Mouse (Mus musculus) testis, adult 2 months (tissue): Measurements from ENCODE around the gene Nbea. TPM values are rescaled to one million over a fixed set of nuclear protein-coding genes. Genes with fewer than 3 reads are reported as not detected.

Experiments
- H3K27ac ChIP-seq: fragments of 200-500 bp; 2 replicates; pipeline ENCODE4 v1.5.1; 2012; ENCODE audit warnings: low read depth, low read length; ENCODE audit not compliant: control insufficient read depth, insufficient read depth
- H3K27me3 ChIP-seq: fragments of 200-500 bp; 2 replicates; pipeline ENCODE4 v1.6.1; 2012; ENCODE audit warnings: mild to moderate bottlenecking, low read length, moderate library complexity; ENCODE audit not compliant: control insufficient read depth, insufficient read depth
- H3K36me3 ChIP-seq: fragments of 200-500 bp; 2 replicates; pipeline ENCODE4 v1.6.1; 2012; ENCODE audit warnings: mild to moderate bottlenecking, low read length; ENCODE audit not compliant: control insufficient read depth, insufficient read depth
- H3K4me1 ChIP-seq: fragments of 200-500 bp; 2 replicates; pipeline ENCODE4 v1.6.1; 2012; ENCODE audit warnings: low read length; ENCODE audit not compliant: control insufficient read depth, insufficient read depth
- H3K4me3 ChIP-seq: fragments of 200-500 bp; 2 replicates; pipeline ENCODE4 v1.5.1; 2012; ENCODE audit warnings: low read depth, mild to moderate bottlenecking, low read length, moderate library complexity, mixed read lengths; ENCODE audit not compliant: control insufficient read depth
- CTCF ChIP-seq: fragments of 200-500 bp; IDR thresholded peaks from 2 replicates; pipeline ENCODE4 v1.5.1; 2012; ENCODE audit warnings: low read depth, mild to moderate bottlenecking, inconsistent platforms, low read length, moderate library complexity; ENCODE audit not compliant: control insufficient read depth, insufficient read depth, insufficient replicate concordance
- POLR2A ChIP-seq: fragments of 200-500 bp; IDR thresholded peaks from 2 replicates; pipeline ENCODE4 v1.6.1; 2012; ENCODE audit warnings: low read depth, mild to moderate bottlenecking, inconsistent platforms, low read length, moderate library complexity; ENCODE audit not compliant: control insufficient read depth
- polyA plus RNA-seq: library from polyadenylated mRNA; depleted of rRNA; stranded (reverse); fragments of >200 nt; gene quantifications from 2 replicates; pipeline ENCODE4 v1.2.3, GENCODE M21; 2012; rRNA removed

Nbea gene
- polyA plus RNA-seq = 7.3 and 7.9 TPM in 2 replicates

DNA sequence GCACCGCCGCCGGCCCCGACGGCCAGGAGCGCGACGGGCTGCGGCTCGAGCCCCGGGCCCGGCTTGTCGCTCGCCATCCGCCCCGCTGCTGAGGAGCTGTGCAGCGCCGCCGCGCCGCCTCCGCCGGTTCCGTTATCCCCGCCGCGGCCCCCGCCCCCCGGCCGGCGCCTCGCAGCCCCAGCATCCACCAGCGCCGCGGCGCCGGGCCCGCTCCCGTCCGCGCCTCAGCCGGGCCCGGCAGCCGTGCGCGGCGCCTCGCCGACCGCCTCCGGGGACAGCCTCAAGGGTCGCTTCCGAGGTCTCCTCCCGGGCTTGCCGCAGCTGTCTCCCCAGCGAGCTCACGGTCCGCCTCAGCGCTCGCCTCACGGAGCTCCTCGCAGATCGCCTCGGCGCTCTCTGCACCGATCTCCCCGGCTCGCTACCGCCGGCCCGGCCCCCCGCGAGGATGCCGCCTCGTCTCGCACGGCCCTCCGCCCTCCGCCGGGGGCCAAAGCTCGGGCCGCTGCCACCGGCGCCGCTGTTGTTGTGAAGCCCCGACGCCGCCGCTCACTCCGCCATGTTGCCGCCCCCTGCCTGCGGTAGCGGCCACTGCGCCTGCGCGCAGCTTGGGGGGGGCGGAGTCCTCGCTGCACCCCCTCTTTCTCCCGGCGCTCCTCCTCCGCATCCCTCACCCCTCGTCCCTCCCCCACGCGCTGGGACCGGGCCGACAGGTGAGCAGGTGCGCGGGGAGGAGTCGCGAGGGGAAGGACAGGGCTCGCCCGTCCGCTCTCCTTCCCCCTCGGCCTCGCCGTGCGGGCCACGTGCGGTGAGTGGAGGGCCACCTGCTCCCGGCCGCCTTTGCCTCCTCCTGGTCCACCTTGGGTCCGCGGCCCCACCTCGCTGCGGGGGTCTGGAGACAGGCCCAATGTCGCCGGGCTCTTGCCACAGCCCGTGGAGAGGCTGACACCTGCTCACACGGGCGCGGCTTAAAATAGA, at the start of gene Nbea:
Gene Nbea, minus strand, starts transcription at position 543 of the 975 bp plus-strand sequence.
- Histone ChIP-seq H3K36me3 (no peaks in the 10 kb centered on the region), H3K27ac (peak within 1 kb of the TSS; percentile 75), H3K4me1 (peaks cover 4% of the 10 kb centered on the region), H3K27me3 (no peaks in the 10 kb centered on the region), H3K4me3 (peak within 1 kb of the TSS; percentile 93)
- TF ChIP-seq POLR2A = peak; percentile 69
- no peak for TF ChIP-seq CTCF

DNA sequence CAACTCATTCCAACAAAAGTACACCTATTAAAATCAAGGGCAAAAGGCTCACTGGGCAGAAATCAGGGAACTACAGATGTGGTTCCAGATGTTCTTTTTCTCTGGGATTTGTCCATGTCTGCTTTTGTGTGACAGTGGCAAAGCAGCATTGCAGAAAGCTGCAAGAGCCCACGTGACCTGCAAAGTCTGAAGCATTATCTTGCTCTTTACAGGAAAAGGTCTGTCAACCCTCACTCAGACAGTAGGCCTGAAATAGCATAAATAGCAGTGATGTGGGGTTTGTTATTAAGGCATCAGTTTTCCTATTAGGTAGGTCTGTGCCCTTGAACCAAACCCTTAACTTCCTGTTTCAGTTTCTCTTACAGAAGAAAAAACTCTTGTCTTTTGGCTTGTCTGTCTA, 45.8 kb upstream of the Nbea start:
- Histone ChIP-seq H3K36me3 (no peaks in the 10 kb centered on the region), H3K27ac (no peak overlapping the region), H3K27me3 (no peaks in the 10 kb centered on the region), H3K4me1 (no peaks in the 10 kb centered on the region), H3K4me3 (no peak overlapping the region)
- TF ChIP-seq CTCF (no peak), POLR2A (no peak)

DNA sequence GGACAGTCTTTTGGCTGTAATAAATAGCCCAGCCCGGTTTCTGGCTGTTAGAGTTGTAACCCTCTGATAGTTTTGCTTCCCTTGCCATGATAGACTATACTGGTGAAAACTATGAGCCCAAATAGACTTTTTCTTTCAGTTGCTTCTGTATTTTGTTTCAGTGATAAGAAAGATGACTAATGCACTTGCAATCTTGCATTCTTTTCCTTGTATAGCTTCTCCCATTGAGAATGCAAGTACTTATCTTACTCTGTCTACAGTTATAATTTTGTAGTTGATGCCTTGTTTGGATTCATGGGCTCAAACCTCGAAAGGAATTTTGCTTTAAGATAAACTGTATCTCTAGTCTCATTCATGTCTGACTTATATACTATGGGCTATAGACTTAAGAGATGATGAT, 32.5 kb upstream of the Nbea start:
- Histone ChIP-seq H3K4me1 (no peaks in the 10 kb centered on the region), H3K36me3 (no peaks in the 10 kb centered on the region), H3K27ac (no peak overlapping the region), H3K4me3 (no peak overlapping the region), H3K27me3 (no peaks in the 10 kb centered on the region)
- TF ChIP-seq CTCF = no peak
- TF ChIP-seq POLR2A = no peak

DNA sequence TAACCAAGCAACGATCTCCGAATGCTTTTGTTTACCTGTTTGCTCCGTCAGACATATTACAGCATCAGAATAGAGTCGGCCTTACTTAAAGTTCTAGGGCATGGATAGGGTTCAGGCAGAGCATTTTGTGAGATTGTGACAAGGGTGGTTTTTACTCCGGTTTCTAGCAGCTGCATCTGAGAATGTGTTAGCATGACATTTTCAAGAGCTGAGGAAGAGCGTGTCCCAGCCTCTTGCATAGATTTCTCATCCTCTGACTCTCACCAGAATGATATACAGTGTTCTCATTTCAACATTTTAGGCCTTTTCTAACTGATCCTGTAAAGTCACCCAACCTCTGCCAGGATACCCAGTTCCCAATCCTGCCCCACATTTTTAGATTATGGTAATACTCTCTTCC, 20.5 kb upstream of the Nbea start:
- Histone ChIP-seq H3K27me3 (no peaks in the 10 kb centered on the region), H3K4me3 (no peak overlapping the region), H3K4me1 (no peaks in the 10 kb centered on the region), H3K36me3 (no peaks in the 10 kb centered on the region), H3K27ac (no peak overlapping the region)
- TF ChIP-seq POLR2A = no peak

DNA sequence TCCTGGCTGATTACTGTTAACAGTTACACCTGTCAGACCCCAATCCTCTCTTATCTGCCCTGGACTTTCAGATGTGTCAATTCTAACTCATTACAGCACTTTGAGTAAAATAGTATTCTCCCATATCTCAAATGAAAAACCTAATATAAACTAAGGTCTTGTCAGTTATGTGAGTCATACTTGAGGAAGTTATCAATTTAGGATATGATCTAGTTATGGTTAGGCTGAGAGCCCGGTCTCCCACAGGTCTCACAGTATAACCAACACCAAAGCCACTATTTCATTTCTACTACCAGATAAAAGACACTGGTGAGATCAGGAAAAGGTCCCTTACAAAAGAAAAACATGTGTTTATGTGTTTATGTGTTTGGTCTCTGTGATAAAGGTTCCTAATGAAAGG, 4.7 kb upstream of the Nbea start:
- TF ChIP-seq POLR2A (no peak), CTCF (no peak)
- no peak overlapping the region for H3K27ac ChIP-seq
- H3K27me3 ChIP-seq = no peaks in the 10 kb centered on the region
- H3K36me3 ChIP-seq = no peaks in the 10 kb centered on the region
- H3K4me1 ChIP-seq = no peaks in the 10 kb centered on the region; the same call in 1 of the 2 replicates
- no peak overlapping the region for H3K4me3 ChIP-seq

DNA sequence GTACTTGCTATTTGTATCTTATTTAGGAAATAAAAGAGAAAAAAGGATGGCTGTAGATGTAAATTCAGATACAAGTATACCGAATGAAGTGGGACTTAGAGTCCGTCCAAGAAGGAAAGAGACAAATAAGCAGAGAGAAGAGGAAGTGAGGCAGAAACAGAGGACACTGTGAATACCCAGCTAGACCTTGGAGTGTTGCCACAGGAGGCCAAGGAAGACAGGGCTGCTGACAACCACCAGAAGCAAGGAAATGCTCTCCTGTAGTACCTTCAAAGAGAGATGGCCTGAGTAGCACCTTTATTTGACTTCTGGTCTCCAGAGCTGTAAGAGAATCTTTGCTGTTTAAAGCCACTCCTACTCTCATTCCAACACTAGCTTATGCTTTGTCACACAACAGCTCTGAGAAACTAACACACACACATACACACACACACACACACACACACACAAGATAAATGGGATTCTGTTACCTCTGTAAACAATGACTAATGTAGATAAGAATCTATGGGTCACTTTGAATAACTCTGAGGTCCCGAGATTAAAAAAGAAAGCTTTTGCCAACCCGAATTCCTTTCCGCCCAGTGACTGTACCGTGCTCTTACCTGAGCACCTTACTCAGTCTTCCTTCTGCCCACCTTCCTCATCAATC, 3.8 kb upstream of the Nbea start:
- no peaks in the 10 kb centered on the region for H3K27me3 ChIP-seq
- peaks cover 2% of the 10 kb centered on the region for H3K4me1 ChIP-seq
- no peak overlapping the region for H3K4me3 ChIP-seq
- TF ChIP-seq CTCF = no peak
- TF ChIP-seq POLR2A = no peak
- no peaks in the 10 kb centered on the region for H3K36me3 ChIP-seq
- H3K27ac ChIP-seq = no peak overlapping the region

DNA sequence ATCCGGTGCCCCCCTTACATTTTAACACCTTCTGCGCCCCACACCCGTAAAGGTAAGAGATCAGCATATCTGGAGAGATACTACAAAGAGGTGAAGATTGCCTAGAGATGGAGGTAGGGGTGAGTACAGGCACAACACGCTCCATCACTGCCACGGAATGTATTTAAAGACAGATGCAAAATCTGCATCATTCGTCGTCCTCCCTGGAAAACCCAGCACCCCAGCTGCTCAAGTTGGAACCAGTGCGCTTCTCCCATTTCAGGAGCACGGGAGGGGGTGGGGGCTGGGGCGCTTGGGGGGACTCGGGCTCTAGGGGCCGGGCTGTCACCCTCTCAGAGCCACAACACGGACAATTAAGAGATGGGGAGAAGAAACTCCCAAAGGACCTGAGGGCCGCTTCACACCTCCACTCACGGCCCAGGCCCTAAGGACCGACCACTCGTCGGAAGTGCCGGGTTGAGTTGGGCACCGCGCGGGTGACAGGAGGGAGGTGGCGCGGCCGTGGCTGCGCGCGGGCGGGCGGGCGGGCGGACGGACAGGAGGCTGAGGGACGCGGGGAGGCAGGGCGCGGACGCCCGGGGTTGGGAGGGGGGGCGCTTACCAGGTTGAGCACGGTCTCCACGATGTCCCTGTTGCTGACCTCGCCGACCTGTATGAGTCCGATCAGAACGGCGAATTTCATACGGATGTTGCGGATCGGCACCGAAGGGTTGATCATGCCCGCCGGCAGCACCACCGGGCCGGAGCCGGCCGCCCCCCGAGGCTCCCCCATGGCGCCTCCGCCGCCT, 936 bp downstream of the Nbea start:
- Histone ChIP-seq H3K36me3 (no peaks in the 10 kb centered on the region), H3K27me3 (no peaks in the 10 kb centered on the region), H3K4me1 (peaks cover 4% of the 10 kb centered on the region), H3K4me3 (peak overlapping the region; percentile 93), H3K27ac (peak overlapping the region; percentile 75)
- no peak for TF ChIP-seq CTCF
